Mouse (Mus musculus) cerebellum, postnatal 36 days (tissue): ENCODE data around the gene Fgfr2.
A peak's percentile ranks its signal among the peaks of the same experiment; 100 is the strongest.

ENCODE experiments used
- DNase-seq, 2 experiments: peaks; one replicate each; pipeline ENCODE4 v3.0.0; 2021 to 2022; ENCODE audit warnings: mixed read lengths in 2 of 2

Gene Fgfr2

DNA sequence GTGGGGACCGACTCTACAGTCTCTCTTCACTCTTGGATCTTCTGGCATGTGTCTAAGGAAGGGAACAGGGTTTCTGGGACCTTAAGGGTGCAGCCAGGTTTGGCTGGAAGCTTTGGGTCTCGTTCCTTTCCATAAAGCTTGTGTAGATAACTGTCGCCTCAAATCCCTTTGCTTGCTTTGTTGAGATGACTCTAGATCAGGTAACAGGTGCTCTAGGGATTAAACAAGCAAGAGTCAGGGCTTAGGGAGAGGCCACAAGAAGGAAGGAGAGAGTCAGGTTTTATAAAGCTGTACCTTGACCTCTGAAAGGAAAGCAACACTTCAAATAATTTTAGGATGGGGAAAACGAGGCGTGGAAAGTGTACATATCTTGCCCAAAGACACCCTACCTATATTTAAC, 1570.4 kb downstream of the Fgfr2 start:
- no peak for DNase-seq

DNA sequence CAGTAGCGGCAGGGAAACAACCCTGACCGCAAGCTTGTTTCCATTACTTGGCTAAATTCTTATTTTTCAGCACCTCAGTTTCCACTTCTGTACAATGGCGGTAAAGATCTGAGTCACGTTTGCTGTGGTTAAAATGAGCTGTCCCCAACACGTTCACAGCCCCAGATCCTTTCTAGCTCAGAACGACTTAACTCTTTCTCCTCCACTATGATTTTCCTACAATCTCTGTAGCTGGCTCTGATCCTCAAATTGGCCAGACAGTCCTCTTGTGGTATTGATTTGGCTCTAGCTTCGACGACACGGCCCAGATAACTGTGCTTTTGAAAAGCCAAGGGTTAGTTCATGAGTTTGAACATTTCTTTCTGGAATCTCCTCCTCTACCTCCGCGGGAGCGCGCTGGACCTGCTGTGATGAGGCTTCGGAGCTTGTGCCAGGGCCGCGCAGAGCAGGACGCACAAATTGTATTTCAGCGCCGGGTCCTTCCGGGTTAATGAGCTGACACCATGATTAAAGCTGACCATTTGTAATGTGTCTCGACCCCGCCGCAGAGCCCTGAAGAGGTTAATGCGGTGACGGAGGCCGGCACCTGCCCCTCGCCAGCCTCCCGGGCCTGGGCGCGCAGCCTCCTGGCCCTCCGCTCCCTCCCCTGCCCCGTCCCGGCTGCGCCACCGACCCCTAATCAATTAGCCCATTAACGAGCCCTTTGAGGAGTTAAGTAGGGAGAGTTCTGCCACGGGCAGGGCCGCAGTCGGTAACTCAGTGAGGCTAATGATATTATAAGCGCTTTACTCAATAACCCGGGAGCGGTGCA, 1571.0 kb downstream of the Fgfr2 start:
- no peak for DNase-seq

DNA sequence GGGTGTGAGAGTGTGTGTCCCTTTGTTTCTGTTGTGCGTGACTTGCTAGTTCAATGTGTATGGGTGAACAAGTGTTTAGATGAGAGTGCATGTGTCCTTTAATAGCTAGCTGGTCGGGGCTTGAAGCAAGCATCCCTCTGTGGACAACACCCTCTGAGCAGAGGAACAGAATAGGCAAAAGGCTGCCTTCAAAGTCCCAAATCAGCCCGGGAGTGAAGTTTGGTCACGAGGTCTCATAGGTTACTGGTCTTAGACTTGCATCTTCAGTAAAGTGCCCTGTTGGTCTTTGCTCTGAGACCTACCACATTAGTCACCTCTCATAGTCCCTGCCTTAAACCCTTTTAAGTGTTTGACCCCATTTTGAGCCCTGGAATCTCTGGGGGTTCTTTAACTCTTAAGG, 1571.7 kb downstream of the Fgfr2 start:
- DNase-seq: no peak

GRCm38 (mm10) chr7:131548473-131548872, 1574.7 kb downstream of the Fgfr2 start, which contains the start of gene Hmx2:
TSS of gene Hmx2 (plus strand) at chr7:131548773.
- no peak for DNase-seq

- DNase-seq: no peak
These were observed 1575.7 kb downstream of the Fgfr2 start for GRCm38 (mm10) chr7:131547481-131547880.

- no peak for DNase-seq
These were observed 1576.7 kb downstream of the Fgfr2 start for GRCm38 (mm10) chr7:131546423-131546822.

DNA sequence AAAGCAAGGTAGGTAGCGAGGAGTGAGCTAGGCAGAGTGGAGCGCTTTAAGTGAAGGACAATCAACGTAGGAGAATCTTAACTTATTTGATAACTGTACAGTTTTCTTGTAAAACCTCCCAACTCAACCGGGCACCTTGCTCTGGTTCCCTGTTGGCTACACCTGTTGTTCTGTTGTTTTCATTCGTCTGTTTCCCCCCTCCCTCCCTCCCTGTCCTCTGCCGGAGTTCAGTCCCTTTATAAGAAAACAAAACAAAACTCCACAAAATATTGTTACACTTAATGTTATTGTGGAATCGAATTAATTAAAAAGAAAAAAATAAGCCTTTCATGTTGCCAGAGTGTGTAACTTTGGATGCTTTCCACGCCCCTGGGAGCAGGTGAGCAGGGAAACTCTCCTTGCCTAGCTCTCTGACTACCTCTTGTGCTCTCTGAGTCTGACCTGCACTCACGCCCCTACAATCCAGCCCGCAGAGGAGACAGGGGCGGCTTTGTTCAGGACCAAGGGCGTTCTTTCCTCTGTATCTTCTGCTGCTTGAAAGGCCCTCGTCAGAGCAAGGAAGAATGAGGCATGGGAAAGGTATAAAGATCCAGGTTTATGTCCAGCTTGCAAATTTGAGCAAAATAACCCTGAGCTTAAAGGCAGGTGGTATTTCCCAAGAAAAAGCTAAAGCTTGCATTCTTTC, 1577.3 kb downstream of the Fgfr2 start:
- no peak for DNase-seq

- DNase-seq: no peak
These were observed 1578.3 kb downstream of the Fgfr2 start for GRCm38 (mm10) chr7:131544871-131545270.

GRCm38 (mm10) chr7:131543623-131544481, 1579.3 kb downstream of the Fgfr2 start:
- no peak for DNase-seq

- no peak for DNase-seq
These were observed 1580.1 kb downstream of the Fgfr2 start for GRCm38 (mm10) chr7:131542872-131543622.

DNA sequence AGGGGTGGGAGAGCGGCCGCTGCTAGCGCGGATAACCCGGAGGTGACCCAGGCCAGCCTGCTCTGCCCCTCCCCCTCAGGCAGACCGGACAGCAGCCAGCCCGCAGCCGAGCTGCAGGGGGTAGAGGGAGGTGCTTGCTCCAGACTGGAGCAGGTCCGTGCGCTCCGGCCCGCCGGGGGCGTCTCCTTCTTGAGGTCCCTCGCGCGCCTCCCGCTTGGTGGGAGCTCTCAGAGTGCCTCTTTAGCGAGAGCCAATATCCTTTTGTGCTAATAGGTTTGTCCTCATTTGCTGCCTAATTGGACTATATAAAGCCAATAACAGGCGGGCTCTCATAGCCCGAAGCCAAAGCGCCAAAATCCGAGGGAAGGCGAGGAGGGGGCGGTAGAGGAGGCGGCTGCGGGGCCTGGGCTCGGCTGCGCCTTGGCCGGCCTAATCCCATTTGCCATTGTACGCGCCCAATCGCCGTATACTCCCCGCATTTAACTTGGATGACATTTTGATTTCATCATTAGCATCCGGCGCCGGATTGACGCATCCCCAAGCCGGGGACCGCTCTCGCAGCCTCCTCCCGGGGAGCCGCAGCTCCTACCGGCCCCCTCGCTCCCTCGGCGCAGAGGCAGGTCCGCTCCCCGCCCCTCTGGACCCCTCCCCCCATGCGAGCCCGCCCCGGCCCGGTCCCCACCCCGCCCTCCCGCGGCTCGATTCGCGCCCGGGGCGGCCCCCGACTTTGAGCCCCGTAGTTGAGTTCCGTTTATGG, 1580.9 kb downstream of the Fgfr2 start, which contains the start of gene Hmx3:
Gene Hmx3, plus strand, starts transcription at position 753 of the 757 bp plus-strand sequence.
- no peak for DNase-seq

DNA sequence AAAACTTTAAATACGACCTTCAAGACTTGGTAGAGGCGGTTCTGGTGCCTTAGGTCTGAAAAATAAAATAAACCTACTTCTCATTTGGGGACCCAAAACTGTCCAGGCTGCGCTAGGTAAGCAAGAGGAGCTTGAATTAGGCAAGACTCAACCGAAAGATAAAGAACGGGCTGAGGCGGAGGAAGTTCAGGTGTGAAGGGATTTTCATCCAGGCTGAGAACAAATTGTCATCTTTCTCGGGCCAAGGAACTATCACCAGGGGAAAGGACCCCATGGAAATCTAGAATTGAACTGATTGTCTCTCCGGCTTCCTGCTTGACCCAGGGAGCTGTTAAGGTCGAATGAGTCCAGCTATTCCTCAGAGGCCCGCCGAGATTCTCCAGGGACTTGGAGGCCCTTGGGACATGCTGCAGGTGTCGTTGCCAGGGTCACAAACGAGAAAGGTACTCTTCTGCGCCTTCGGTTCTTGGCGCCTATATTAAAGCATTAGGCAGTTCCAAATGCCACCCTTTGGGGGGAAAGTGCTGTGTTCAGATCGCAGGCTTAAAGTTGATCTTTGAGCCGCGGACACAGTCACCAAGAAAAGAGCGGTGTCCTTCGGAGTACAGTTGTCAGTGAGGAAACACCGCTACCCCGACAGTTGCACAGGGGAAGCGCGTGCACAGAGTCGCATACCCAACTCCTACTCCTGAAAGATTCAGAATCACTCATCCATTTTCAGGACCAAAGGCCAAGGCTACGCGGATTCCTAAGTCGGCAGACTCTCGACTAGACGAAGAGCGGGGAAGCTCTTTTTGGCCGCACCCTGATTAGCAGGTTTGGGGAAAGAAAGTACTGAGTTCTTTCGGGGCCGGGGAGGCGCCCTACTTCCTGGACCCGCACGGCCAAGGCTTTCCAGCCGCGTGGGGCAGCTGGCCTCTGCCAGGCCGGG, 1581.7 kb downstream of the Fgfr2 start:
- DNase-seq: no peak

GRCm38 (mm10) chr7:131539979-131540378, 1583.2 kb downstream of the Fgfr2 start:
- peak; percentile 75 to 79 for DNase-seq

DNA sequence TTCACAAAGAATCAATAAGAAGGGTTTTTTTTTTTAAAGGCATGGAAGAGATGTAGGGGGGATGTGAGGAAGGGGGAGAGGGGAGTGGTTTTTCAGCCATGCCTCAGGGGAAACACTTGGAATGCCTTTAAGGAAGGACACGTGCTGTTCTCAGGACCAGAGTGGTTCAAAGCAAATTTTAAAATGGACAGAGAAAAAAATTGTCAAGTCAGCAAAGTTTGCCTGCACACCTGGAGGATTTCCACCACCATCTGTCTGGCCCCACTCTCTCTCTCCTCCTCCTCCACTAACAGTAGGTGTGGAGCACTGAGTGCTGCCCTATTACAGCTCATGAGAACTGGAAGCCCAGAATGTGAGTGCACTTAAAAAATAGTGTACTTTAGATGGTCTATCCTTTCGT, 1619.4 kb downstream of the Fgfr2 start:
- DNase-seq: no peak

- no peak for DNase-seq
These were observed 1644.7 kb downstream of the Fgfr2 start for GRCm38 (mm10) chr7:131478403-131478802.

GRCm38 (mm10) chr7:131477140-131477539, 1646.0 kb downstream of the Fgfr2 start:
- DNase-seq: no peak

GRCm38 (mm10) chr7:131471551-131471950, 1651.6 kb downstream of the Fgfr2 start:
- no peak for DNase-seq

DNA sequence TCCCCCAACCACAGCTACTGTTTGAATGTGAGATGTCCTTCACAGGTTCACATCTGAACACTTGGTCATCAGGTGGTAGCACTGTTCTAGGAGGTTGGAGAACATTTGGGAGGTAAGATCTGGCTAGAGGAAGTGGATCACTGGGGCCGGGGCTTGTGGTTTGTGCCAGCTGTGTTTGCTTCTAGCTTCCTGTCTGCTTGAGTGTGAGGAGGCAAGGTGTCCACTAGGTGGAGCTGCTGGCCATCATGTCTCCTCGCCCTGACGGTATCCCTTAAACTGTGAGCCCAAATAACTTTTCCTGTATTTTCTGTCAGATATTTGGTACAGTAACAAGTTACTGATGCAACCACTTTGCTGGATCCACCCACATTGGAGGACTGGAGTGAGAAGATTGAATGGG, 1653.6 kb downstream of the Fgfr2 start:
- no peak for DNase-seq

GRCm38 (mm10) chr7:131467312-131467711, 1655.8 kb downstream of the Fgfr2 start:
- no peak for DNase-seq

DNA sequence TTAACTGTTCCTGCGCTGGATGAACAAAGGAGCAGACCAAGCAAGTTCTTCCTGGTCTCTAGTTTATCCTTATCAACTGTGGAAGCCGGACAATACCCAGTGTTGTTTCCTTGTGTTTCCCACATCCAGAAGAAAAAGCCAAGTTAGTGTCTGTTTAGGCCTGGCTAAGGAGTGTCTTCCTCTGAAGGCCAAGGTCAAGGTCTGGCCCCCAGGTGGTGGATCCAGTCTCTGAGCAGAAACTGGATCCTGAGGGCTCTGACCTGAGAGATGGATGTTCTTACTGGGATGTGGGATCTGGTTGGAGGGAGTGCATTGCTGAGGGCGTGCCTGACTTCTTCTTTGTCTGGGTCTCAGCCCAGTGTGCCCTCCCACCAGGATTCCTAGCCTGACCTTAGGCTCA, 1657.4 kb downstream of the Fgfr2 start:
- no peak for DNase-seq
